Mouse (Mus musculus): ENCODE measurements at regions not wholly inside any gene's neighbourhood (a gene's known extent, or its start where the extent isn't known, plus 50 kb on each side); places are given as distances from the start of the nearest gene placed in this dataset.

GRCm38 (mm10) chr3:61740088-61740487 is 374.3 kb upstream of the B430305J03Rik start:
- no peaks in the 10 kb centered on the region for H3K27me3 ChIP-seq (ENCODE audit: control insufficient read depth, insufficient read depth, low read depth, low read length)
- H3K9me3 ChIP-seq (replicated peaks; ENCODE audit: control insufficient read depth, low read length, poor library complexity, severe bottlenecking) = no peaks in the 10 kb centered on the region
- H3K4me1 ChIP-seq (ENCODE audit: control insufficient read depth, insufficient read depth, low read length) = peaks cover 7% of the 10 kb centered on the region
- H3K36me3 ChIP-seq (ENCODE audit: control insufficient read depth, insufficient read depth, low read length) = no peaks in the 10 kb centered on the region
- H3K27ac ChIP-seq (ENCODE audit: low read length) = peak overlapping the region; percentile 53; the same call in 1 of the 2 replicates
- no peak overlapping the region for H3K4me3 ChIP-seq (ENCODE audit: low read depth, low read length)
- H3K9ac ChIP-seq (ENCODE audit: low read depth, low read length) = no peak overlapping the region
- no peak overlapping the region for H3K4me2 ChIP-seq (ENCODE audit: low read length)
- no peak for ATAC-seq
- 60% methylated on average over 2 of the region's 2 CpGs for WGBS

- Histone ChIP-seq H3K4me1 (ENCODE audit: control insufficient read depth, insufficient read depth, low read length) (peaks cover 7% of the 10 kb centered on the region), H3K27me3 (ENCODE audit: control insufficient read depth, insufficient read depth, low read depth, low read length) (no peaks in the 10 kb centered on the region), H3K9ac (ENCODE audit: low read depth, low read length) (no peak overlapping the region), H3K4me2 (ENCODE audit: low read length) (no peak overlapping the region), H3K9me3 (replicated peaks; ENCODE audit: control insufficient read depth, low read length, poor library complexity, severe bottlenecking) (no peaks in the 10 kb centered on the region), H3K4me3 (ENCODE audit: low read depth, low read length) (no peak overlapping the region), H3K27ac (ENCODE audit: low read length) (no peak overlapping the region), H3K36me3 (ENCODE audit: control insufficient read depth, insufficient read depth, low read length) (no peaks in the 10 kb centered on the region)
- no peak for ATAC-seq
- WGBS = 74% methylated on average over 1 of the region's 1 CpGs
Measured at GRCm38 (mm10) chr3:61738528-61738927, 372.8 kb upstream of the B430305J03Rik start.

- no peaks in the 10 kb centered on the region for H3K27me3 ChIP-seq (ENCODE audit: control insufficient read depth, insufficient read depth, low read depth, low read length)
- H3K4me1 ChIP-seq (ENCODE audit: control insufficient read depth, insufficient read depth, low read length) = no peaks in the 10 kb centered on the region
- 79% methylated on average over 2 of the region's 2 CpGs for WGBS
- no peaks in the 10 kb centered on the region for H3K9me3 ChIP-seq (replicated peaks; ENCODE audit: control insufficient read depth, low read length, poor library complexity, severe bottlenecking)
- no peak overlapping the region for H3K27ac ChIP-seq (ENCODE audit: low read length)
- H3K4me2 ChIP-seq (ENCODE audit: low read length) = no peak overlapping the region
- no peak overlapping the region for H3K9ac ChIP-seq (ENCODE audit: low read depth, low read length)
- ATAC-seq = no peak
- no peak overlapping the region for H3K4me3 ChIP-seq (ENCODE audit: low read depth, low read length)
- H3K36me3 ChIP-seq (ENCODE audit: control insufficient read depth, insufficient read depth, low read length) = no peaks in the 10 kb centered on the region
Measured at GRCm38 (mm10) chr3:61716785-61717184, 351.0 kb upstream of the B430305J03Rik start.

GRCm38 (mm10) chr3:61687933-61688705 is 322.4 kb upstream of the B430305J03Rik start:
- no peaks in the 10 kb centered on the region for H3K36me3 ChIP-seq (ENCODE audit: control insufficient read depth, insufficient read depth, low read length)
- ATAC-seq = no peak
- H3K9me3 ChIP-seq (replicated peaks; ENCODE audit: control insufficient read depth, low read length, poor library complexity, severe bottlenecking) = no peaks in the 10 kb centered on the region
- 79% methylated on average over 4 of the region's 4 CpGs for WGBS
- H3K4me2 ChIP-seq (ENCODE audit: low read length) = no peak overlapping the region
- H3K27me3 ChIP-seq (ENCODE audit: control insufficient read depth, insufficient read depth, low read depth, low read length) = no peaks in the 10 kb centered on the region
- no peak overlapping the region for H3K4me3 ChIP-seq (ENCODE audit: low read depth, low read length)
- no peak overlapping the region for H3K27ac ChIP-seq (ENCODE audit: low read length)
- no peaks in the 10 kb centered on the region for H3K4me1 ChIP-seq (ENCODE audit: control insufficient read depth, insufficient read depth, low read length)
- no peak overlapping the region for H3K9ac ChIP-seq (ENCODE audit: low read depth, low read length)

- H3K27me3 ChIP-seq (ENCODE audit: control insufficient read depth, insufficient read depth, low read depth, low read length) = no peaks in the 10 kb centered on the region
- no peak overlapping the region for H3K4me2 ChIP-seq (ENCODE audit: low read length)
- ATAC-seq = no peak
- H3K27ac ChIP-seq (ENCODE audit: low read length) = no peak overlapping the region
- no peak overlapping the region for H3K9ac ChIP-seq (ENCODE audit: low read depth, low read length)
- no peaks in the 10 kb centered on the region for H3K36me3 ChIP-seq (ENCODE audit: control insufficient read depth, insufficient read depth, low read length)
- H3K4me3 ChIP-seq (ENCODE audit: low read depth, low read length) = no peak overlapping the region
- H3K9me3 ChIP-seq (replicated peaks; ENCODE audit: control insufficient read depth, low read length, poor library complexity, severe bottlenecking) = no peaks in the 10 kb centered on the region
- H3K4me1 ChIP-seq (ENCODE audit: control insufficient read depth, insufficient read depth, low read length) = no peaks in the 10 kb centered on the region
- 88% methylated on average over 1 of the region's 1 CpGs for WGBS
Measured at GRCm38 (mm10) chr3:61670874-61671273, 305.1 kb upstream of the B430305J03Rik start.

- 60% methylated on average over 2 of the region's 2 CpGs for WGBS
Measured at GRCm38 (mm10) chr3:61656143-61656542, 290.4 kb upstream of the B430305J03Rik start.

GRCm38 (mm10) chr3:61628535-61628934 is 262.8 kb upstream of the B430305J03Rik start:
- H3K4me2 ChIP-seq (ENCODE audit: low read length) = no peak overlapping the region
- H3K9me3 ChIP-seq (replicated peaks; ENCODE audit: control insufficient read depth, low read length, poor library complexity, severe bottlenecking) = no peaks in the 10 kb centered on the region
- H3K9ac ChIP-seq (ENCODE audit: low read depth, low read length) = no peak overlapping the region
- no peak overlapping the region for H3K4me3 ChIP-seq (ENCODE audit: low read depth, low read length)
- H3K27me3 ChIP-seq (ENCODE audit: control insufficient read depth, insufficient read depth, low read depth, low read length) = no peaks in the 10 kb centered on the region
- H3K4me1 ChIP-seq (ENCODE audit: control insufficient read depth, insufficient read depth, low read length) = peaks cover 5% of the 10 kb centered on the region
- peak; percentile 71 for ATAC-seq
- H3K27ac ChIP-seq (ENCODE audit: low read length) = peak overlapping the region; percentile 70
- H3K36me3 ChIP-seq (ENCODE audit: control insufficient read depth, insufficient read depth, low read length) = no peaks in the 10 kb centered on the region

More at GRCm38 (mm10) chr3:61656143-61656542, 290.4 kb upstream of the B430305J03Rik start:
- H3K9ac ChIP-seq (ENCODE audit: low read depth, low read length) = no peak overlapping the region
- no peak overlapping the region for H3K4me3 ChIP-seq (ENCODE audit: low read depth, low read length)
- H3K9me3 ChIP-seq (replicated peaks; ENCODE audit: control insufficient read depth, low read length, poor library complexity, severe bottlenecking) = no peaks in the 10 kb centered on the region
- H3K4me1 ChIP-seq (ENCODE audit: control insufficient read depth, insufficient read depth, low read length) = no peaks in the 10 kb centered on the region
- H3K4me2 ChIP-seq (ENCODE audit: low read length) = no peak overlapping the region
- H3K27me3 ChIP-seq (ENCODE audit: control insufficient read depth, insufficient read depth, low read depth, low read length) = no peaks in the 10 kb centered on the region
- H3K27ac ChIP-seq (ENCODE audit: low read length) = no peak overlapping the region
- no peak for ATAC-seq
- H3K36me3 ChIP-seq (ENCODE audit: control insufficient read depth, insufficient read depth, low read length) = no peaks in the 10 kb centered on the region

- Histone ChIP-seq H3K36me3 (ENCODE audit: control insufficient read depth, insufficient read depth, low read length) (no peaks in the 10 kb centered on the region), H3K27me3 (ENCODE audit: control insufficient read depth, insufficient read depth, low read depth, low read length) (no peaks in the 10 kb centered on the region), H3K4me3 (ENCODE audit: low read depth, low read length) (no peak overlapping the region), H3K4me1 (ENCODE audit: control insufficient read depth, insufficient read depth, low read length) (peaks cover 5% of the 10 kb centered on the region), H3K4me2 (ENCODE audit: low read length) (no peak overlapping the region), H3K27ac (ENCODE audit: low read length) (peak overlapping the region; percentile 70), H3K9ac (ENCODE audit: low read depth, low read length) (no peak overlapping the region), H3K9me3 (replicated peaks; ENCODE audit: control insufficient read depth, low read length, poor library complexity, severe bottlenecking) (no peaks in the 10 kb centered on the region)
- ATAC-seq = peak; percentile 91
- 29% methylated on average over 3 of the region's 3 CpGs for WGBS
Measured at GRCm38 (mm10) chr3:61628099-61628498, 262.3 kb upstream of the B430305J03Rik start.

- H3K4me3 ChIP-seq (ENCODE audit: low read depth, low read length) = no peak overlapping the region
- H3K9ac ChIP-seq (ENCODE audit: low read depth, low read length) = no peak overlapping the region
- H3K4me1 ChIP-seq (ENCODE audit: control insufficient read depth, insufficient read depth, low read length) = peaks cover 5% of the 10 kb centered on the region
- H3K27ac ChIP-seq (ENCODE audit: low read length) = no peak overlapping the region
- no peaks in the 10 kb centered on the region for H3K27me3 ChIP-seq (ENCODE audit: control insufficient read depth, insufficient read depth, low read depth, low read length)
- no peaks in the 10 kb centered on the region for H3K9me3 ChIP-seq (replicated peaks; ENCODE audit: control insufficient read depth, low read length, poor library complexity, severe bottlenecking)
- WGBS = 38% methylated on average over 4 of the region's 4 CpGs
- no peak for ATAC-seq
- H3K36me3 ChIP-seq (ENCODE audit: control insufficient read depth, insufficient read depth, low read length) = no peaks in the 10 kb centered on the region
- no peak overlapping the region for H3K4me2 ChIP-seq (ENCODE audit: low read length)
Measured at GRCm38 (mm10) chr3:61623954-61624487, 258.3 kb upstream of the B430305J03Rik start.
